Mouse (Mus musculus): ENCODE measurements at regions not wholly inside any gene's neighbourhood (a gene's known extent, or its start where the extent isn't known, plus 50 kb on each side); places are given as distances from the start of the nearest gene placed in this dataset.

DNA sequence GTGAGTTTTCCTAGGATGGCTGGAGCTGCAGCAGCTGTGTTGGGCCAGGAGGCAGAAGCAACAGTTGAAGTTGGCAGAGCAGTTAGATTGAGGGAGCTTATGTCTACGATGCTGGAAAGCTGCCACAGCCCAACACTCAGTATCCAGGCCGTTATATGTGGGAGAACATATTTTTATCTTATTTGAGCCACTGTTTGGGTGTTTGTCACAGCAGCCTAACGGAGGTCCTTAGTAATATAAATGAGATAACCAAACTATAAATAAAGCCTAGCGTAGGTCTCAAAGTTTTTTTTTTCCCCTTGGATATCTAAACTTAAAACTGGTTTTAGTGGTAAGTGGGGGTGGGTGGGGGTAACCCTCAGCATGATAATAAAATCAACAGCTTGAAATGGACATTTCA is 236.4 kb upstream of the Adgrl2 start:
- no peaks in the 10 kb centered on the region for H3K9me3 ChIP-seq (ENCODE audit: control insufficient read depth, low read length)

DNA sequence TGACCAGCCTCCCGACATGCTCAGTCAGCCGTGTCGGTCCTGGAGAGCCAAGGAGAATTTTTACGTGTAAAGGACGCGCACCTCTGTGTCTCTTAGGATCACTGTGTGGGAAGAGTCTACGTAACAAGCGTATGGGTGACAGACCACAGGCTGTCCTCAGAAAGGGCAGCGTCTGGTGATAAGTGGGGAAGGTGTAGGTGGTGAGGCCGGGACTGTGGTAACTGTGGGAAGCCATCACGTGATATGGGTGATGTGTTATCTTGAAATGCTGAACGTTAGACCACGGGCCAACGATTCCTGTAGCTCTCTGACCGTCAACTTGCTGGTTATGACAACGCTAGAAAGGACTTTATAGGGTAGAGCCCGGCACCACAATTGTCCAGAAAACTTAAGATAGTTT is 235.3 kb upstream of the Adgrl2 start:
- no peak overlapping the region for H3K9ac ChIP-seq (replicated peaks; ENCODE audit: low read length)
- DNase-seq, result no peak
- no peak overlapping the region for H3K4me2 ChIP-seq (ENCODE audit: low read length)
- no peak overlapping the region for H3K27ac ChIP-seq (replicated peaks; ENCODE audit: low read depth, low read length)
- no peaks in the 10 kb centered on the region for H3K36me3 ChIP-seq (ENCODE audit: control insufficient read depth, insufficient read depth, low read length)
- H3K27me3 ChIP-seq (ENCODE audit: control insufficient read depth, insufficient read depth, low read length), result no peaks in the 10 kb centered on the region
- H3K4me3 ChIP-seq (replicated peaks; ENCODE audit: low read depth, low read length), result no peak overlapping the region
- H3K4me1 ChIP-seq (ENCODE audit: control insufficient read depth, insufficient read depth, low read length), result no peaks in the 10 kb centered on the region
- no peak for ATAC-seq (ENCODE audit: low FRiP score, low TSS enrichment)
- 76% methylated on average over 17 of the region's 17 CpGs for WGBS
- no peaks in the 10 kb centered on the region for H3K9me3 ChIP-seq (ENCODE audit: control insufficient read depth, low read length)

More for the DNA sequence above, 236.4 kb upstream of the Adgrl2 start:
- WGBS, result 88% methylated on average over 4 of the region's 4 CpGs
- Histone ChIP-seq H3K27me3 (ENCODE audit: control insufficient read depth, insufficient read depth, low read length) (no peaks in the 10 kb centered on the region), H3K36me3 (ENCODE audit: control insufficient read depth, insufficient read depth, low read length) (no peaks in the 10 kb centered on the region), H3K27ac (replicated peaks; ENCODE audit: low read depth, low read length) (no peak overlapping the region), H3K4me1 (ENCODE audit: control insufficient read depth, insufficient read depth, low read length) (no peaks in the 10 kb centered on the region), H3K4me2 (ENCODE audit: low read length) (no peak overlapping the region), H3K4me3 (replicated peaks; ENCODE audit: low read depth, low read length) (no peak overlapping the region), H3K9ac (replicated peaks; ENCODE audit: low read length) (no peak overlapping the region)
- no peak for DNase-seq
- no peak for ATAC-seq (ENCODE audit: low FRiP score, low TSS enrichment)

DNA sequence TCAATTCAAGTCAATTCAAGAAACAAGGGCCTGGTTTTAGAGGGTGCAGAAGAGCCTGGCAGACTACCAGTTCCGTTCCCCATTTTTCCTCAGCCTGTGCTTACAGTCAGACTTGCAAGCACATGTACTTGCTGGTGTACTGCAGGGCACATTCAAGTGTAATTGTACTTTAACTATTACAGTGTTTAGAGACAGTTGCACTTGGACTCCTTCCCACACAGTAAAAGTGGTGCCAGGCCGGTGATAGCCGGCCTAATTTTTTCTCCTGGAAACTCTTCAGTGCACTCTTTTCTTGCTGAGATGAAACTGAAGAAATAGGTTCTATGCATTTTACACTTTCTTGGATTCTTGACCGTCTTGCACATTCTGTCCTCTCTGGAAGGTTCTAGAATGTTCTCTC is 233.9 kb upstream of the Adgrl2 start:
- no peak for DNase-seq
- ATAC-seq (ENCODE audit: low FRiP score, low TSS enrichment), result no peak
- H3K4me3 ChIP-seq (replicated peaks; ENCODE audit: low read depth, low read length), result no peak overlapping the region
- no peaks in the 10 kb centered on the region for H3K4me1 ChIP-seq (ENCODE audit: control insufficient read depth, insufficient read depth, low read length)
- H3K27ac ChIP-seq (replicated peaks; ENCODE audit: low read depth, low read length), result no peak overlapping the region
- no peak overlapping the region for H3K9ac ChIP-seq (replicated peaks; ENCODE audit: low read length)
- no peaks in the 10 kb centered on the region for H3K36me3 ChIP-seq (ENCODE audit: control insufficient read depth, insufficient read depth, low read length)
- H3K9me3 ChIP-seq (ENCODE audit: control insufficient read depth, low read length), result no peaks in the 10 kb centered on the region
- no peaks in the 10 kb centered on the region for H3K27me3 ChIP-seq (ENCODE audit: control insufficient read depth, insufficient read depth, low read length)
- 93% methylated on average over 4 of the region's 4 CpGs for WGBS
- no peak overlapping the region for H3K4me2 ChIP-seq (ENCODE audit: low read length)

DNA sequence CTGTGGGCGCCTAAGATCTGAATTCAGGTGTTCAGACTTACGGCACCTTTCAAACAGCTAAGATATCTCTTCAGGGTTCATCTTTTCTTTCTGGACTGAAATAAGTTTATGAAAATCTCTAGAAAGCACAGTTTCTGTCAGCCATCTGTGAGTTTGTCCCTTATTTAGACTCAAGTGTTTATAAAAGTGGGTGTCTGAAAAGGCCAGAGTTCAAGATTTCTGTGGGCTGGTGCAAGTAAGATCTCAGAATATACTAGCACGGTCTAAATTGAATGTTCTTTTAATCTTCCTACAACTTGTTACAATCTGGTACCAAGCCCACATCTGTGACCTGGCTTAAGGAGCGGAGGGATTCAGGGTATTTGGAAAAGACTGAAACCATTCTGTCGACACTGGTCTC is 233.4 kb upstream of the Adgrl2 start:
- Histone ChIP-seq H3K4me2 (ENCODE audit: low read length) (no peak overlapping the region), H3K9ac (replicated peaks; ENCODE audit: low read length) (no peak overlapping the region), H3K4me3 (replicated peaks; ENCODE audit: low read depth, low read length) (no peak overlapping the region), H3K36me3 (ENCODE audit: control insufficient read depth, insufficient read depth, low read length) (no peaks in the 10 kb centered on the region), H3K27ac (replicated peaks; ENCODE audit: low read depth, low read length) (no peak overlapping the region), H3K27me3 (ENCODE audit: control insufficient read depth, insufficient read depth, low read length) (no peaks in the 10 kb centered on the region), H3K4me1 (ENCODE audit: control insufficient read depth, insufficient read depth, low read length) (no peaks in the 10 kb centered on the region), H3K9me3 (ENCODE audit: control insufficient read depth, low read length) (no peaks in the 10 kb centered on the region)
- ATAC-seq (ENCODE audit: low FRiP score, low TSS enrichment) (no peak), DNase-seq (no peak)
- WGBS, result 92% methylated on average over 5 of the region's 5 CpGs

DNA sequence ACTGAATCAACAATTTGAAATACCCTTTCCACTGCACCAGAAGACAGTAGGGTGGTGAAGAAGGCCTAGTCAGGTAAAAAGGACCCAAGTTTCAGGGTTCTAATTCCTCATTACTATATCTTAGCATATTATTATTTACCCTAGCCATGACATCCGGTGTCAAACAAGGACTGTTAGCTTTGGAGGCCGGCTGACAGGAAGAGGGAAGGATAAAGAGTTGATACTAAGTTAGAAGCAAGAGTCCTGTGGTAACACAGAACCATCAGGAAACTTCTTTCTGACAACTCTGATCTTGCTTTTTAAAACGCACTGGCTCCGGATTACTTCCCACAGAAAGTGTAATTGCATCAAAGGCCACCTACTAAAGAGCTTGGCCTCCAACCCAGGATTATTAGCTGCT is 230.6 kb upstream of the Adgrl2 start:
- Histone ChIP-seq H3K4me1 (ENCODE audit: control insufficient read depth, insufficient read depth, low read length) (no peaks in the 10 kb centered on the region), H3K36me3 (ENCODE audit: control insufficient read depth, insufficient read depth, low read length) (no peaks in the 10 kb centered on the region), H3K9me3 (ENCODE audit: control insufficient read depth, low read length) (no peaks in the 10 kb centered on the region), H3K4me3 (replicated peaks; ENCODE audit: low read depth, low read length) (no peak overlapping the region), H3K27ac (replicated peaks; ENCODE audit: low read depth, low read length) (no peak overlapping the region), H3K9ac (replicated peaks; ENCODE audit: low read length) (no peak overlapping the region), H3K27me3 (ENCODE audit: control insufficient read depth, insufficient read depth, low read length) (no peaks in the 10 kb centered on the region), H3K4me2 (ENCODE audit: low read length) (no peak overlapping the region)
- ATAC-seq (ENCODE audit: low FRiP score, low TSS enrichment) (no peak), DNase-seq (no peak)
- WGBS, result 76% methylated on average over 4 of the region's 4 CpGs

DNA sequence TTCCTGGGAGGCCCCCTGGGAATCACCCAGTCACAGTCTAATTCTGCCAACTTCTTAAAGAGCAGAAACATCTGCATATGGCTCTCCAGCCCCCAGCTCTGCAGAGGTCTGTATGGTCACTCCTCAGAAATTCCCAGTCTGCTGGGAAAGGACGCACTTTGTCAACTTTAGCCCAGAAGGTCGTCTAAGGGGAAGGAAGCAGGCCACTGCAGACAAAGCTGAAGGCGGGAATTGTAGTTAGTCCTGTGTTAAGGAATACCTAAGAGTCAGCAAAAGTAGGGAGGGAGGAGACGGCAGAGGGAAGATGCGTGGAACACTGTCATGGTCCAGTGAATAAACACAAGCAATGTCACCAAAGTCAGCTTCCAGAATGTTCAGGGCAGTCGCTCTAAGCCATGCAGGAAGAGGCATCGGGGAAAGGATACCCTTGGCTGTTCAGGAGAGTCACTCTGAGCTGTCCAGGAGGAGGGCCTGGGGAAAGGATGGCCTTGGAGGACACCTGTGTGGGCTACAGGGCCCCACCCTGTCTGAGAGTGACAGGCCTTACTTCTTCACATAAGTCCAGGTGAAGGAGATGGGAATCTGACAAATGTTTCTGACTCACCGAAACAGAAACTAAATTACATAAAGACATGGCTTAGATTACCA is 230.1 kb upstream of the Adgrl2 start:
- WGBS, result 40% methylated on average over 8 of the region's 8 CpGs
- ATAC-seq (ENCODE audit: low FRiP score, low TSS enrichment) (no peak), DNase-seq (no peak)

DNA sequence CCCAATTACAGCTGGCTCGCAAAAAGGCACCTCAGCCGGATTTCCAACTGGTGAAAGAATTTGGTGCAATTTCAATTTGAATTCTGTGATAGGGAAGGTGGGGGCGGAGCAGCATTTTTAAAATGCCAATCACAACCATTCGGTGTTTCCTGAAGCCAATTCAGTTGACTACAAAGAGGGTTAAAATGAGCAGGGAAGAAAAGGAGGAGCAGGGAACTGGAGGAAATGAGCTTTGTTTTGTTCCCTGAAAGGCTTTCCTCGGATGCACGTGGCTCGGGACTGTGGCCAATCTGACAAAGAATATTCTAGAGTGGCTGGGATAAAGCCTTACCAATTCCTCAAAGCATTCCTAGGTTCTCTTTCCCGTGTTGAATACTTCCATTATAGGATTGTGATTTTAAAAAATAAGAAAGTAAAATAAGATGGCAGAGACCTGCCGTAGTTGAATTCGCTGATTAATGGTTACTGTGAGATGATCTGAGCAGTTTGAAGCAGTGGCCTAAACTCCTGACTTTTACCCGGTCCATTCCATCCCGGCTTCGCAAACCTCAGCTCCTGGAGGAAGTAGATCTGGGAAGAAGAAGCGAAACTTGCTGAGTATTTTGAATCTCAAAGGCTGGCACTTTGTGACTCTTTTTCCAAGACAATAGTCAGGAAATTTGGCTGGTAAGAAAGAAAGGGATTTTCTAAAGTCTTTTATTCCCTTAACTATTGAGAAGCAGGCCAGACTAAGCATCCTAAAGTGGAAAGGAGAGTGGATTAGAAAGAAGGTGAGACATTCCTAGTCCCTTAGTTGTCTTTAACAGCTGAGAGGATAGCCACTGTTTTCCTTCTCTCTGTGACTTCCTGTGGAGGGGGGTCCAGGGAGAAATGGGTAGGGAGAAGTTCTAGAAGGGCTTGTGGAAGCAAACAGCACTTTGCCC is 229.3 kb upstream of the Adgrl2 start:
- no peaks in the 10 kb centered on the region for H3K4me1 ChIP-seq (ENCODE audit: control insufficient read depth, insufficient read depth, low read length)
- H3K9ac ChIP-seq (replicated peaks; ENCODE audit: low read length), result no peak overlapping the region
- no peaks in the 10 kb centered on the region for H3K36me3 ChIP-seq (ENCODE audit: control insufficient read depth, insufficient read depth, low read length)
- no peak overlapping the region for H3K4me3 ChIP-seq (replicated peaks; ENCODE audit: low read depth, low read length)
- no peak overlapping the region for H3K27ac ChIP-seq (replicated peaks; ENCODE audit: low read depth, low read length)
- H3K27me3 ChIP-seq (ENCODE audit: control insufficient read depth, insufficient read depth, low read length), result no peaks in the 10 kb centered on the region
- no peak overlapping the region for H3K4me2 ChIP-seq (ENCODE audit: low read length)
- no peak for ATAC-seq (ENCODE audit: low FRiP score, low TSS enrichment)
- H3K9me3 ChIP-seq (ENCODE audit: control insufficient read depth, low read length), result no peaks in the 10 kb centered on the region
- WGBS, result 25% methylated on average over 14 of the region's 14 CpGs
- peak; percentile 42 for DNase-seq

More for the DNA sequence above, 230.1 kb upstream of the Adgrl2 start:
- no peak overlapping the region for H3K4me3 ChIP-seq (replicated peaks; ENCODE audit: low read depth, low read length)
- no peaks in the 10 kb centered on the region for H3K9me3 ChIP-seq (ENCODE audit: control insufficient read depth, low read length)
- H3K4me1 ChIP-seq (ENCODE audit: control insufficient read depth, insufficient read depth, low read length), result no peaks in the 10 kb centered on the region
- H3K27me3 ChIP-seq (ENCODE audit: control insufficient read depth, insufficient read depth, low read length), result no peaks in the 10 kb centered on the region
- H3K27ac ChIP-seq (replicated peaks; ENCODE audit: low read depth, low read length), result no peak overlapping the region
- no peak overlapping the region for H3K9ac ChIP-seq (replicated peaks; ENCODE audit: low read length)
- H3K36me3 ChIP-seq (ENCODE audit: control insufficient read depth, insufficient read depth, low read length), result no peaks in the 10 kb centered on the region
- H3K4me2 ChIP-seq (ENCODE audit: low read length), result no peak overlapping the region

DNA sequence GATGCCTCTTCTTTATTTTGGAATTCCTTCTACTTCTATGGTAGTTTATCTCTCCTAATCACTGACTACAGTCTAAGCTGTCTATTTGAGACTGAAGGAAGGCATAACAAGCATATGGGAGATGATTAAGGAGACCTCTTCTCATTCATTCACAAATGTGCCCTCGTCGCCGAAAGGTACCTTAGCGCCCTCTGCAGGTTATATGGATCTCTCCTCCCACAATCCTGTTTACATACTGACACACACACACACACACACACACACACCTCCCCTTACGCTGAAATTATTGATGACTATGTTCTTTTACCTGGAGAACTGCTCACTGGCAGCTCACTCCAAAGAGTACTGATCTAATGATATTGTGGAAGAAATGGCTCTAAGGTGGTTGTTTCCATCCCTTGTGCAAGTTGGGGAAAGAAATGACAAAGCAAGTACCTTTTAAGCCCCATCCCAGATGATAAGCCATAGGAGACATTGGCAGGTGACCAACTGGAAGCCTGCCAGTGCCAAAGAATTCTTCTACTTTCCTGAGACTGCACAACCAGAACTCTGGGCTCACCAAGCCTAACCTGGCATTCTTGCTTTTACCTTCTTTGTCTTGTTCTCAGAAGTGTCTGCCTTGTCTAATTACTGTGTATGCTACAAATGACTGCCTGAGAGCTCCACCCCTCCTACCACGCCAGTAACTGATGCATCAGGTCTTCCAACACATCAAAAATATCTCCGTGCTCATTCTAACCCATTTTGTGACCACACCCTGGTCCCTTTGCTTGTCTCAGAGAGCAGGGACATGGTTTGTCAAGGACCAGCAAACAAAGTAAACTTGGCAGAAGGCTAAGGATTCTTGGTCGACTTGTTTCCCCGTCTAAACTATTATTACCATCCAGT is 227.8 kb upstream of the Adgrl2 start:
- Histone ChIP-seq H3K4me2 (ENCODE audit: low read length) (no peak overlapping the region), H3K9me3 (ENCODE audit: control insufficient read depth, low read length) (no peaks in the 10 kb centered on the region), H3K4me3 (replicated peaks; ENCODE audit: low read depth, low read length) (no peak overlapping the region), H3K27ac (replicated peaks; ENCODE audit: low read depth, low read length) (no peak overlapping the region), H3K27me3 (ENCODE audit: control insufficient read depth, insufficient read depth, low read length) (no peaks in the 10 kb centered on the region), H3K36me3 (ENCODE audit: control insufficient read depth, insufficient read depth, low read length) (no peaks in the 10 kb centered on the region), H3K4me1 (ENCODE audit: control insufficient read depth, insufficient read depth, low read length) (no peaks in the 10 kb centered on the region), H3K9ac (replicated peaks; ENCODE audit: low read length) (no peak overlapping the region)
- WGBS, result 91% methylated on average over 9 of the region's 9 CpGs
- DNase-seq, result no peak
- no peak for ATAC-seq (ENCODE audit: low FRiP score, low TSS enrichment)

All from midbrain, embryonic 14.5 days (tissue).